ENCODE assay signal across 7 mouse cellular contexts in genomic region chr4:132353481-132353885, GRCm38 (mm10). TPM values are rescaled to one million over a fixed set of nuclear protein-coding genes. Genes with fewer than 3 reads are reported as not detected.
DNase-seq lines count a peak whose midpoint lies in the region; ATAC-seq lines count a peak whose summit lies in the region.

Rcc1 (minus strand) TSS chr4:132353605.

- WGBS in intestine, embryonic 15.5 days: under 1% methylated on average over 31 of the region's 31 CpGs
- WGBS in midbrain, embryonic 10.5 days: under 1% methylated on average over 31 of the region's 31 CpGs

- intact Hi-C loops in left cerebral cortex, postnatal 25 days (cut with DNase I): loop anchor here (5.0 kb wide), 2 partner anchors 59 to 159 kb away; partner anchors contain the start of gene Sesn2

- peaks cover 10% of the 10 kb centered on the region for H3K4me1 ChIP-seq in intestine, embryonic 15.5 days (replicated peaks)
- H3K4me1 ChIP-seq in midbrain, embryonic 10.5 days: peaks cover 24% of the 10 kb centered on the region

- H3K9ac ChIP-seq in intestine, embryonic 15.5 days: peak within 1 kb of the TSS; percentile 89

- peak within 1 kb of the TSS; percentile 62 for H3K4me2 ChIP-seq in intestine, embryonic 15.5 days (replicated peaks)

- peak; percentile 90 to 95 for DNase-seq in adrenal gland, adult 18-20 months (ENCODE audit: low spot score in 2 of 2)
- peak; percentile 97 for DNase-seq in embryo, embryonic 11 days
- peak; percentile 87 for DNase-seq in gastrocnemius, postnatal 25 days
- peak; percentile 88 to 95 for DNase-seq in left cerebral cortex, postnatal 25 days (ENCODE audit: low spot score in 2 of 2)
- peak; percentile 91 for DNase-seq in midbrain, embryonic 10.5 days (ENCODE audit: low spot score)
- peak; percentile 80 for DNase-seq in right cerebral cortex, postnatal 4 days

- peak; percentile 93 for ATAC-seq in intestine, embryonic 15.5 days

- peaks cover 16% of the 10 kb centered on the region for H3K36me3 ChIP-seq in intestine, embryonic 15.5 days
- peaks cover 47% of the 10 kb centered on the region for H3K36me3 ChIP-seq in midbrain, embryonic 10.5 days

- H3K4me3 ChIP-seq in intestine, embryonic 15.5 days (replicated peaks): peak within 1 kb of the TSS; percentile 70
- H3K4me3 ChIP-seq in midbrain, embryonic 10.5 days: peak within 1 kb of the TSS; percentile 85

- H3K27ac ChIP-seq in intestine, embryonic 15.5 days: peak within 1 kb of the TSS; percentile 95
- H3K27ac ChIP-seq in midbrain, embryonic 10.5 days (replicated peaks): peak within 1 kb of the TSS; percentile 94

- H3K27me3 ChIP-seq in intestine, embryonic 15.5 days (replicated peaks): no peaks in the 10 kb centered on the region
- H3K27me3 ChIP-seq in midbrain, embryonic 10.5 days (ENCODE audit: low read depth, poor library complexity, severe bottlenecking): no peaks in the 10 kb centered on the region

- no peaks in the 10 kb centered on the region for H3K9me3 ChIP-seq in intestine, embryonic 15.5 days
- no peaks in the 10 kb centered on the region for H3K9me3 ChIP-seq in midbrain, embryonic 10.5 days (replicated peaks)

RNA-seq across cellular contexts. Expression of gene Rcc1, which starts in this region (rescaled TPM):
- 10 to 100 TPM; 15.4 to 15.6 TPM for total RNA-seq in adrenal gland, adult 18-20 months (2021)
- 1 to 10 TPM; 6.5 to 6.6 TPM for total RNA-seq in gastrocnemius, postnatal 25 days (2021)
- 90.5 and 90.9 TPM in 2 replicates for polyA plus RNA-seq in intestine, embryonic 15.5 days (2015; fragmentation: Nextera tagmentation; extraction: Ambion mirVana)
- 10 to 100 TPM; 12.8 to 14.8 TPM for total RNA-seq in left cerebral cortex, postnatal 25 days (2021)
- 144 and 164 TPM in 2 replicates for polyA plus RNA-seq in midbrain, embryonic 10.5 days (2016; fragmentation: Nextera tagmentation; extraction: Ambion mirVana)

Comparison
In these comparisons a context has a peak if more than half of its experiments do, and no peak if none do; other contexts are left out.
1. Peak in every context shown above with its lines: DNase-seq, ATAC-seq, H3K4me3 ChIP-seq and H3K27ac ChIP-seq.